Mouse (Mus musculus) brown adipose tissue, adult 24 weeks (tissue): ENCODE measurements around the gene Tmem121b. TPM values are rescaled to one million over a fixed set of nuclear protein-coding genes. Genes with fewer than 3 reads are reported as not detected.
A peak's percentile ranks its signal among the peaks of the same experiment; 100 is the strongest.

Experiments
- H3K27ac ChIP-seq: fragments of 200-500 bp; replicated peaks from 2 replicates; pipeline ENCODE4 v1.5.1; 2012; ENCODE audit warnings: low read depth, mild to moderate bottlenecking, low read length
- H3K4me1 ChIP-seq: fragments of 200-500 bp; 2 replicates; pipeline ENCODE4 v1.6.1; 2012; ENCODE audit warnings: low read length, mixed read lengths; ENCODE audit not compliant: control insufficient read depth, insufficient read depth, insufficient read length
- H3K4me3 ChIP-seq: fragments of 200-500 bp; 2 replicates; pipeline ENCODE4 v1.5.1; 2012; ENCODE audit warnings: low read depth, mild to moderate bottlenecking, low read length, moderate library complexity; ENCODE audit not compliant: insufficient read depth
- polyA plus RNA-seq: library from polyadenylated mRNA; stranded (reverse); fragments of >200 nt; gene quantifications from 2 replicates; pipeline ENCODE4 v1.2.4, GENCODE M21; 2012; ENCODE audit not compliant: missing spikeins, insufficient read depth, insufficient read length

Tmem121b gene
- polyA plus RNA-seq, 1 experiment, result not detected

DNA sequence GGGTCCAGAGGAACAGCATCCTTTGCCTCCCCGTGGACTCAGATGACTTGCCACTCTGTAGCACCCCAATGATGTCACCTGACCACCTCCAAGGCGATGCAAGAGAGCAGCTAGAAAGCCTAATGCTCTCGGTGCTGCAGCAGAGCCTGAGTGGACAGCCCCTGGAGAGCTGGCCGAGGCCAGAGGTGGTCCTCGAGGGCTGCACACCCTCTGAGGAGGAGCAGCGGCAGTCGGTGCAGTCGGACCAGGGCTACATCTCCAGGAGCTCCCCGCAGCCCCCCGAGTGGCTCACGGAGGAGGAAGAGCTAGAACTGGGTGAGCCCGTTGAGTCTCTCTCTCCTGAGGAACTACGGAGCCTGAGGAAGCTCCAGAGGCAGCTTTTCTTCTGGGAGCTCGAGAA lies 11.6 kb downstream of the Tmem121b start:
- Histone ChIP-seq H3K4me1 (no peaks in the 10 kb centered on the region), H3K4me3 (no peak overlapping the region), H3K27ac (no peak overlapping the region)

DNA sequence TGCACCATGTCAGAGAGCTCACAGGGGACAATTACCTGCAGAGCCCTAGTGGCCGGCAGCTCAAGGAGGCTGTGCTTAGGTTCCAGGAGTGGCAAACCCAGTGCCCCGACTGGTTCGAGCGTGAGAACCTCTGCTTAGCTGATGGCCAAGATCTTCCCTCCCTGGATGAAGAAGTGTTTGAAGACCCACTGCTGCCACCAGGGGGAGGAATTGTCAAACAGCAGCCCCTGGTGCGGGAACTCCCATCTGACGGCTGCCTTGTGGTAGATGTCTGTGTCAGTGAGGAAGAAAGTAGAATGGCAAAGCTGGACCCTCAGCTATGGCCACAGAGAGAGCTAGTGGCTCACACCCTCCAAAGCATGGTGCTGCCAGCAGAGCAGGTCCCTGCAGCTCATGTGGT lies 12.1 kb downstream of the Tmem121b start:
- Histone ChIP-seq H3K4me1 (no peaks in the 10 kb centered on the region), H3K27ac (no peak overlapping the region), H3K4me3 (no peak overlapping the region)

DNA sequence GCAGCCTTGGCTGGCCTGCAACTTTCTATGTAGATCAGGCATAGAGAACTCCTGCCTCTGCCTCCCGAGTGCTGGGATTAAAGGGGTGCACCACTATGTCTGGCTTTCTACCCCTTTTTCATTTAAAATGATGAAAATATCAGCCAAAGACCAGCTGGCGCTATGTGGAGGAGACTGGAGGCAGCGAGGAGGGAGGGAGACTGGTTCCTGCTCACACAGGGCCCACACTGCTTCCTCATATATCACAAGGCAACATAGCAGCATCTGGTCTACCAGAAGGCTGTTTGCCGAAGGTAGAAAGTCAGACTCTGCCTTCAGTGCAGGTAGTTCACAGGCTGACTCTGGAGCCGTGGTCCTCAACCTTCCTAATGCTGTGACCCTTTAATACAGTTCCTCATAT lies 13.2 kb downstream of the Tmem121b start:
- Histone ChIP-seq H3K4me3 (no peak overlapping the region), H3K4me1 (no peaks in the 10 kb centered on the region), H3K27ac (no peak overlapping the region)

DNA sequence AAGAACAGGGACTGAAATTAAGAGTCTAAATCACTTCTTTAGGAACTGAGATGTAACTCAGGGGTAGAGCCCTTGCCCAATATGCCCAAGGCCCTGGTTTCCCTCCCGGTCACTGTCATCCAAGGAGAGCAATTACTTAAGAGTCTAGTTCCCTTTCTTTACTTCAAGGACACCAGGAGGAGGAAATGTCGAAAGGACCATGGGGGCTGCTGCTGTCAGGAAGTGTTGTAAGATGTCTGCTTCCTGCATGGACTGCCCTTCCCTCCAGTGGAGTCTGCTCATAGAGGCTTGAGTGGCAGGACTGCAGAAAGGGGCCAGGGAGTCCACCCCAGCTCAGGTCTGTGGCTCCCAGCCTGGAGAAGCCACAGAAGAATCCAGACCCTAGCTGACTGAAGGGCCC lies 14.3 kb downstream of the Tmem121b start:
- Histone ChIP-seq H3K4me1 (no peaks in the 10 kb centered on the region), H3K27ac (no peak overlapping the region), H3K4me3 (no peak overlapping the region)

DNA sequence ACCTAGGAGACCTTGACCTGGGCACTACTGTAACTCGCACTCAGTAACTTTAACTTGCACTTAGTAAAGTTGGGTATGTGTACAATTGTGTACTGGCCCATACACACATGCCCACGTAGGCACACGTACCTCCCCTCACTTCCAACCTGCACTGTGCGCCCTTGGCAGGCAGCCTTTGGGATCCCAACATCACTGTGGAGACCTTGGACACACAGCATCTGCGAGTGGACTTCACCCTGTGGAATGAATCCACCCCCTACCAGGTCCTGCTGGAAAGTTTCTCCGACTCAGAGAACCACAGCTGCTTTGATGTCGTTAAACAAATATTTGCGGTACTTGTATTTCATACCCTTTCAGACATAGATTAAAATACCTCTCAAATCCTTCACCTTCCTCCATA lies 18.3 kb downstream of the Tmem121b start:
- Histone ChIP-seq H3K27ac (no peak overlapping the region), H3K4me1 (no peaks in the 10 kb centered on the region), H3K4me3 (no peak overlapping the region)

DNA sequence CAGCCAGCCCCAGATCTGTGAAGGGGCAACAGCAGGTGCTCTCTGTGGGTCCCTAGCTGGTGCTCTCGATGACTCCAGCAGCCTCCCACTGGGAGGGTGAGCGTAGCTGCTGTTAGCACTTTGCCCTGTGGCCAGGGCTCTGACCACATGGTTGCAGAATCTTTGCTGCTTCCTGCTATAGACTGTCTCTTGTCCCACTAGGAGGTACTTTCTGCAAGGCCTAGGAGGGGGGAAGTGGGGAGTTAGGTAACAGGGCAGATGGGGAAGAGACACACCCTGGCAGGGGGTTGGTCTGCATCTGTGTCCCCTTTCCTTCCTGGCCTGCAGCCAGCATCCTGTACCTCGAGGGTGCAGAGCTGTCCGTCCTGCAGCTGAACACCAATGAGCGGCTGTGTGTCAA lies 20.2 kb downstream of the Tmem121b start:
- H3K4me1 ChIP-seq, result no peaks in the 10 kb centered on the region
- no peak overlapping the region for H3K27ac ChIP-seq
- no peak overlapping the region for H3K4me3 ChIP-seq

DNA sequence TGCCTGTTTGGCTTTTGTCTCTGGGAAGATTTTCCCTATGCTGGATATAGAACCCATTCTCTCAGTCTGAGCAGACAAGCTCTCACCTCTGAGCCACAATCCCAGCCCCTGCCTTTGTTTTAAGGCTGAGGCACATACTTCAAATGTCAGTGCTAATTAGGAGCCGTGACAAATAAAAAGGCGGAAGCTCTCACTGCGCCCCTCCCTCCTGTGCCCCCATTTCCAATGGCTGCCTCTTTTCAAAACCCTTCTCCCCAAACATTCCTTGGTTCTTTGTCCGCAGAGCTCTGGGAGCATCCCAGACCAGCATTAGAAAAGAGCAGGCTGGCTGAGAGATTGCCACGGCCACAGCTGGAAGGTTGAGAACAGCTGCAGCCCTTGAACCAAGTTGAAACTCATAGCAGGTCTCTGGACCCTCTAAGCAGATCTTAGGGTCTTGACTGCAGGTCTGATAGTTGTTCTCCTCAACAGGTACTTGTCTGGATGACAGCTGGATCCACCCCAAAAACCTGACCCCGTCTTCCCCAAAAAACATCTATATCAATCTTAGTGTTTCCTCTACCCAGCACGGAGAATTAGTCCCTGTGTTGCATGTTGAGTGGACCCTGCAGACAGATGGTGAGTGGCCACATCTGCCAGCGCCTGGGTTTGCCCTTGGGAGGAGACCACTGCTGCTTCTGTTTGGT lies 21.0 kb downstream of the Tmem121b start:
- H3K27ac ChIP-seq, result peak overlapping the region; percentile 60
- H3K4me1 ChIP-seq, result no peaks in the 10 kb centered on the region

DNA sequence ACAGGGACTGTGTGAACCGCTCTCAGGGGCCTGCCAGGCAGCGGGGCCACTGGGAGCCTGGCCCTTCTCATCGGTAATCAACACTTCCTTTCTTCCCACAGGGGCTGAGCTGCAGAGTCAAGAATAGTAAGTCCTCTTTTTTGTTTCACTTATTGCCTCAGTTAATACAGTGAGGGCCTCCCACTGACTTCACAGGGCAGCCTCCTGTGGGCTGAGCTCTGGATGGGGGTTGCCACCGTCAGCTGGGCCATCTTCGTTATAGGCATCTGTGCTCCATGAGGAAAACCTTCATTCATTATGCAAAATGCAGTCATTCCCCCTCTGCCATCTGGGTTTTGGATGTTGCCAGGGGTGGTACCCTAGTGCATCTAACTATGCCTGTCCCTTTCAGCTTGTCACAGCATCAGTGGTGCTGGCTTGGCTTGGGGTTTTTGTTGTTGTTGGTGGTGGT lies 21.6 kb downstream of the Tmem121b start:
- no peaks in the 10 kb centered on the region for H3K4me1 ChIP-seq
- peak overlapping the region; percentile 65 for H3K27ac ChIP-seq
- no peak overlapping the region for H3K4me3 ChIP-seq

More for the DNA sequence above, 21.0 kb downstream of the Tmem121b start:
- H3K4me3 ChIP-seq, result no peak overlapping the region

DNA sequence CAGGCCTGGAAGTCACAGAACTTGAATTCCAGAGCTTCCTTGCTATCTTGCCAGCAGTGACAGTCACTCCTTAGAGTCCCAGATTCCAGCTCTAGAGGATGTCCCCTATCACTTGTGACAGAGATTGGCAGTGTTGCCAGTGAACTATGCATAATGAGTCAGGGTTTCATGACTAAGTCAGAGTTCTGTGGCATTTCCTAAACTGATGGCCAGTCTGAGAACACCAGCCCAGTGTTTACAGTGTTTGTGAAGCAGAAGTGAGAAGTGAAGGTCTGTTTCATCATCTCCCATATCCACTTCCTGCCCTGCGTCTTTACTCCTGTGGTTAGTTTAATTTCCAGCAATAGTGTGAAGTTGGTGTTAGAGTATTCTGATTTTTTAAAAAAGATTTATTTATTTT lies 22.9 kb downstream of the Tmem121b start:
- no peak overlapping the region; the same call in 1 of the 2 replicates for H3K27ac ChIP-seq

DNA sequence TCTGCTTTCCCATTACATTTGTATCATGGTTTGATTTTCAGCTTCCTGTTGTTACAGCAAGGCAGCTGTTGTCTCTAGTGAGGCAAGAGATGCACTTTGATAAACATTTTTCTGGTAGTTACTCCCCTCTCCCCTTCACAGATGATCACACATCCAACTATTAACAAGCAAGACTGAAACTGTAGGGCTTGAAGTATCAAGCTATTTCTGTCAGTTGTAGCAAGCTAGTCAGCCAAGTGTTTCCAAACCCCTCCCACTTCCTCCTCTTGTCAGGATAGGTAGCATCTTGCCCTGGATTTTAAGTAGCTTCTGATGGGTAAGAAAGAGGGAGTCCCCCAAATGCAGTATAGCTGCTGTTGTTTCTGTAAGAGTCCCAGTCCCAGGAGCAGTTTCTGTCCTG lies 23.8 kb downstream of the Tmem121b start:
- Histone ChIP-seq H3K4me3 (no peak overlapping the region), H3K4me1 (no peaks in the 10 kb centered on the region), H3K27ac (no peak overlapping the region)

More for the DNA sequence above, 22.9 kb downstream of the Tmem121b start:
- no peaks in the 10 kb centered on the region for H3K4me1 ChIP-seq
- no peak overlapping the region for H3K4me3 ChIP-seq

DNA sequence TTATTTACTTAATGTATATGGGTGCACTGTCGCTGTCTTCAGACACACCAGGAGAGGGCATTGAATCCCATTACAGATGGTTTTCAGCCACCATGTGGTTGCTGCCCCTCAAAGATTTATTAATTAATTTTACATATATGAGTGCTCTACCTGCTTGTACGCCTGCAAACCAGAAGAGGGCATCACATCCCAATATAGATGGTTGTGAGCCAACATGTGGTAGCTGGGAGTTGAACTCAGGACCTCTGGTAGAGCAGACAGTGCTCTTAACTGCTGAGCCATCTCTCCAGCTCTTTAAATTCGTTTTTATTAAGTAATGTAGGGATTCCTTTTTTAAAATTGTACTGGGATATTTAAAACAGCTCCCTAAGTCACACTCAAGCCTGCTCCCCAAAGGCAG lies 24.3 kb downstream of the Tmem121b start:
- Histone ChIP-seq H3K27ac (no peak overlapping the region), H3K4me3 (no peak overlapping the region), H3K4me1 (no peaks in the 10 kb centered on the region)

DNA sequence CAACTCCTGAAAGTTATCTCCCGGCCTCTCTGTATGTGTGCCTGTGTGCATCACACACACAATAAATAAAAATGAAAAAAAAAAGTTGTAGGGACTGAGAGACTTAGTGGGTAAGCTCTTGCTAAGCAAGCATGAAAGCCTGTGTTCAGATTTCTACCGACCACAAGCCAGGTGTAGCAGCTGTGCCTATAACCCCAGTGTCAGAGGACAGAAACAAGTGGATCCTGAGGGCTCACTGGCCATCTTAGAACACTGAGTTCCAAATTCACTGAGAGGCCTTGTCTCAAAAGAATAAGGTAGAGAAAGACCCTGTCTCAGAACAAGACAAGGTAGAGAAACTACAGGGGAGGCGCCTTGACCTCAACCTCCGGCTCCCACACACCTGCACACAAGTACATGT lies 25.3 kb downstream of the Tmem121b start:
- peaks cover 3% of the 10 kb centered on the region; the same call in 1 of the 2 replicates for H3K4me1 ChIP-seq
- H3K4me3 ChIP-seq, result no peak overlapping the region
- H3K27ac ChIP-seq, result no peak overlapping the region

DNA sequence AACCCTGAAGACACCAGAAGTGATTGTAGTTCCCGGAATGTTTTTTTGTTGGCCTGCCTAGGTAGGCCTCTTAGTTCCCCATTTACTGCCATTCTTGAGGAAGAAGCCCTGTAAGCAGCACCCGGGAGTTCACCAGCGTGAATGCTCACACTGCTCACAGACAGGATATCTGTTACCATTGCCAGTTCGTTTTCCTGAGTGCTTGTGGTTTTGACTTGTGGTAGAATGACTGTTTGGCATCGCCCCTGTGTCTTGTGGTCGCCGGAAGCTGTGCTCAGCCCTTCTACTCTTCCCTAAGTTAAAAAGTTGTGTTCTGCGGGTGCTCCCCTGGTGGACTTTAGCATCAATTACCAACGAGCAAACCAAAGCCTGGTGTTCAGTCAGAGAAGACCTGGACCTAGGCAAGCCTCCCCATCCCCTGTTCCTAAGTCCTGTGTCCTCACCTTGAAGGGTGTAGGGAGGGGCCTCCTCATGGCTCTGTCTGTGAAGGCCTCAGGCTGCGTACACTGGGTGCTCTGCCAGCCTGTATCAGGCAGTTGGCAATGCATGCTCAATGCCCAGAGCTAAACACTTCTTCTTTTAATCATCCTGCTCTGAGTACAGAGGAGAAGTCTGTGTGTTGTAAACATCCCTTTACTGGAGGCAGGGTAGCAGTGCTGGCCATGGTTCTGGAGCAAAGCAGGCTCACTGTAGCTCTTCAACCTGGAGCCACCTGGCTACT lies 26.8 kb downstream of the Tmem121b start:
- Histone ChIP-seq H3K4me1 (peaks cover 3% of the 10 kb centered on the region; the same call in 1 of the 2 replicates), H3K4me3 (no peak overlapping the region), H3K27ac (no peak overlapping the region)

DNA sequence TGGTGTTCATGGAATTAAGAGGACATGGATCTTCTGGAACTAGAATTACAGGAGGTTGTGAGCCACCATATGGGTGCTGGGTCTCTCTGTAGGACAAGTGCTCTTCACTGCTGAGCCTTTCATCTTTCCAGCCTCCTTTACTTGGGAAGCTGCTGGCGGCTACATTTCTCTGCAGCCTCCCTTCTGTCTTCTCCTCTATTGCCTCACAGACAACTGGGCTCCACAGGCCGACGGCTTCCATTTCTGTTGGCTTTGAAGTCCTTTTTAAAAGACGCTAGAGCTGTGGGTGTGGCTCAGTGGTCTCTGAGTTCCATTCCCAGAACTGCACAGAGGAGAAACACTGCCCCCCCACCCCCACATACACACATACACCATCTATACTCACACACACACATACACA lies 28.2 kb downstream of the Tmem121b start:
- Histone ChIP-seq H3K27ac (no peak overlapping the region), H3K4me3 (no peak overlapping the region), H3K4me1 (peaks cover 3% of the 10 kb centered on the region; the same call in 1 of the 2 replicates)

DNA sequence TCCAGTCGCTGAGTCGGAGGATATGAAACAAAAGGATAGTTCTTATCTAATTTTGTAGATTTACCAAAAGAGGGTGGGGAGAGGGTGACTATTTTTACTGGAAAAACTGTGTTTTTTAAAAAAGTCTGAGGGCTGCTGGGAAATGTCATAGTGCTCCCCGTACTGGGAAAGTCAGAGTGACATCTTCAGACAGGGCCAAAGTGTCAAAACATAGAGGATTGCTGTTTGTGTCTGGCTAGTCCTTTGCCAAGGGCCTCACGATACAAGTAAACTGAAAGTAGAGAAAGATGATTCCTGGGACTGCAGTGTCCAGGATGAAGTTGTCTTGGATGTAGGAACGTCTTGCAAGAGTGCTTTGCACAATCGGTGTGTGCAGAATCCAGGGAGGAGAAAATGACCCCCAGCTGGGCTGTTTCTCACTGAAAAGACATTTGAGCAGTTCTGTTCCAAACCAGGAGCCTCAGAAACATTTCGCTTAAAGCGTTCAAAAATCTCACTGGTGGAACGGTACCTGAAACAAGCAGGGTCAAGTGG lies 29.1 kb downstream of the Tmem121b start:
- Histone ChIP-seq H3K4me3 (peak overlapping the region; percentile 68), H3K4me1 (peaks cover 3% of the 10 kb centered on the region; the same call in 1 of the 2 replicates), H3K27ac (no peak overlapping the region)
